Mouse (Mus musculus) T-helper 17 cell (primary cell): Measurements from ENCODE around the gene Slc28a1.

Experiments
- in situ Hi-C, 2 experiments: fragments of 300-600 bp; cut with MboI, MseI; formaldehyde crosslinking; loops; 1 replicate in 1 of 2; 2 replicates in 1 of 2; pipeline ENCODE4 v1.15.1; 2025; ENCODE audit warnings: high pct_unique_total_duplicates in 2 of 2

The Slc28a1 gene

GRCm38 (mm10) chr7:81211760-81212159 lies 97.2 kb downstream of the Slc28a1 start:
- in situ Hi-C loops = no loop called here

DNA sequence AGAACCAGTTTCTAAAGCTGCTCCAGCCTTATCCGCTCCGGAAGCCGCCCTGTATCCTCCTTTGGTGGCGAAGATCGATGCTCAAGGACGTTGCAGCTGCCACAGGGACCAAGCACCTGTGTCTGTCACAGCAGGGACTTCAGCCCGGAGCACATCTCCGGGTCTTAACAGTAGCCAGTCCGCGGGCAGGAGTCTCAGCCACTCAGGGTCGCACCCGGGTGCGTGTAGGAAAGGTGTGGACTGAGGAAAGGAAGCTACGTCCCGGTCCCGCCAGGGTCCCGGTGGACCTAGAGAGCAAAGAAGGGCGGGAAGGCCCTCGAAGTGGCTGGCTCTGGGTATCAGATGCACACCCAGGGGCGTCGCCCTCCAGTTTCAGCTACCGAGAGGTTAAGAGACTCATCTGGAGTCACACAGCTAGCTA lies 97.7 kb downstream of the Slc28a1 start:
- in situ Hi-C loops = no loop called here

DNA sequence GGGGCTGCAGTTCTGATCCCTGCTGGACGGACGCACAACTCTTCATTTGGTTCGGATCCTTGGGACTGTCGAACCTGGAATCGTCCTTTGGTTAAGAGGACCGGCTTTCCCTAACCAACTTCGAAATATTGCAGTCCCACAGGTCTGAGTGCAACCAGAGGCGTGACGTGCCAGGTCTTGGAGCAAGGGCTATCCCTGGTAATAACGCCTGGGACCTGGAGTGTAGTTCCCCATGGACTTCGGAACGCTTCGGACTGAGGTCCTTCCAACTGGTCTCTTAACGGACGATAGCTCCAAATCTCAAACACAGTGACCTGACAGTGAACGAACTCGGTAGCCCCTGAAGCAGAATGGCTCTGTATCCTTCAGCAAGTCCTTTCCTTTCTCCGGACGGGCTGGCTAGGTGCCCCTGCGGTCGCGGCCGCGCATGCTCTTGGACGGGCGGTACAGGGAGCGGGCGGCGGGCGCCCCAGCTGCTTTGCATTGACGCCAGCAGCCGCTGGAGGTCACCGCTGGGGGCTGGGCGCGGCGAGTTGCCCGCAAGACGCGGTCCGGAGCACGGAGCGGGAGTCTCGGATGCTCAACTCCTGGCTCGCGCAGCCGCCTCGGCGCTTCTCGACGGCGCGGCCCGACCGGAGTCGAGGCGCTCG lies 98.2 kb downstream of the Slc28a1 start:
- in situ Hi-C loops = no loop called here

DNA sequence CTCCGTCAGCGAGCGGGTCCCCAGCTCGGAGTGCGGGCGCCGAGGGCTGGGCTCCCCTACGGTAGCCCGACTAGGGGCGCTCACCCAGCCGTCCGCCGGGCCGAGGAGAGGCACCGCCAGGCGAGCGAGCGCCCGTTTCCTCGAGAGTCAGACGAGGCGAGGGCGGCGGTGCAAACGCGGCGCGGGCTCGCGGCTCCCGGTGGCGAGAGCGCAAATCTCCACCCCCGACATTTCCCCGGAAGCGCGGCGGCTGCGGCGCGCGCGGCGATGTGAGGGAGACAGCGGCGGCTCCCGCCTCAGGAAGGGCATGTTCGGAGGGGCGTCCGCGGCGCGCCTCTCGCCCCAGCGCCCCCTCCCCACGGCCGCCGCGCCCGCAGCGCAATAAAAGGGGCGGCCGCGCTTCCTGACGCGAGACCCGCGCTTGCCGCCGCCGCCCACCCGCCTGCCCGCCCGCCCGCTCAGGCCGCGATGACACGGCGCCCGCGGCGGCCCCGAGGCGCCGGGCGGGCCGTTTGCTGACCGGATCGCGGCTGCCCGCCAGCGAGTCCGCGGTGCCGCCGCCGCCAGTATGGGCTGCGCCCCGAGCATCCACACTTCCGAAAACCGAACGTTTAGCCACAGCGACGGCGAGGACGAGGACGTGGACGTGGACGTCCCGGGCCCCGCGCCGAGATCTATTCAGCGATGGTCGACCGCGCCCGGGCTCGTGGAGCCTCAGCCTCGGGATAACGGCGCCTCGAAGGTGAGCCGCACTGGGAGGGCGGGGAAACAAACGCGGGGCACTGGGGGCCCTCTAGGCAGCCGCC lies 99.0 kb downstream of the Slc28a1 start, which contains the start of gene Pde8a:
TSS of gene Pde8a (plus strand) at position 250 of the 806 bp plus-strand sequence.
- in situ Hi-C loops = no loop called here

- in situ Hi-C loops = no loop called here
Measured at GRCm38 (mm10) chr7:81214153-81214907, 99.7 kb downstream of the Slc28a1 start.

GRCm38 (mm10) chr7:81215950-81216349 lies 101.4 kb downstream of the Slc28a1 start:
- in situ Hi-C loops = no loop called here

DNA sequence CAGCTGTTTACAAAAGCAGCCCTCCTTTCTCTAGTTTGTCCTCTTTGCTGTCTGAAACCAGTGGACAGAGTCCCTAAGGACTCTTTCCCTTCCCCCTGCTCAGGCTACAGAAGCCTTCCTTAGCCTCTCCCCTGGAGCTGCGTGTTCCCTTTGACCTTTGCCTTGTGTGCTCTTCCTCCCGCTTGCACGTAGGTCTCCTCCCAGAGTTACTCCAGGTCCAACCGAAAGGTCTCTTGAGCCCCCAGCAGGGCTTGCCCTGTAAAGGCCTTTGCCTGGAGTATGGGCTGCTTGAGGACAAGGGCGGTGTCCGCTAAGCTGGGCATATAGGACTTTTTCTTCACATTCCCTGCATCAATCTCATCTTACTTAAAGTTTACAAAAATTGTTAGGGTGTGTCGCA lies 104.7 kb downstream of the Slc28a1 start:
- in situ Hi-C loops = no loop called here
